Mouse (Mus musculus) forebrain, embryonic 16.5 days (tissue): ENCODE data around the gene Pecam1. TPM values are rescaled to one million over a fixed set of nuclear protein-coding genes. Genes with fewer than 3 reads are reported as not detected.
"Not testable (repeated sequence)": the region's sequence is repeated elsewhere in the genome, so short reads cannot be mapped to it uniquely, and the experiment has no call there.

Source experiments
- ATAC-seq: fragments of 200-750 bp; cut with Nextera tagmentation; 2 replicates; pipeline ENCODE4 v1.8.0; 2017; ENCODE audit warnings: mild to moderate bottlenecking, moderate library complexity
- H3K27ac ChIP-seq: fragments of 300-500 bp; sonication (generic); 2 replicates; pipeline ENCODE4 v1.5.1; 2014; ENCODE audit warnings: low read length, control low read depth
- H3K27me3 ChIP-seq: fragments of 300-500 bp; sonication (generic); replicated peaks from 2 replicates; pipeline ENCODE4 v1.6.1; 2014; ENCODE audit warnings: low read length; ENCODE audit not compliant: control insufficient read depth, insufficient read depth
- H3K36me3 ChIP-seq: fragments of 300-500 bp; sonication (generic); 2 replicates; pipeline ENCODE4 v1.6.1; 2014; ENCODE audit not compliant: control insufficient read depth, insufficient read depth
- H3K4me1 ChIP-seq: fragments of 300-500 bp; sonication (generic); replicated peaks from 2 replicates; pipeline ENCODE4 v1.6.1; 2014; ENCODE audit warnings: low read length; ENCODE audit not compliant: control insufficient read depth, insufficient read depth
- H3K4me2 ChIP-seq: fragments of 300-500 bp; sonication (generic); 2 replicates; pipeline ENCODE4 v1.6.1; 2014; ENCODE audit warnings: mild to moderate bottlenecking, low read length, control low read depth
- H3K4me3 ChIP-seq: fragments of 300-500 bp; sonication (generic); replicated peaks from 2 replicates; pipeline ENCODE4 v1.5.1; 2014; ENCODE audit warnings: mild to moderate bottlenecking, low read length, control low read depth
- H3K9ac ChIP-seq: fragments of 300-500 bp; sonication (generic); replicated peaks from 2 replicates; pipeline ENCODE4 v1.6.1; 2014; ENCODE audit warnings: low read depth, low read length, control low read depth
- H3K9me3 ChIP-seq: fragments of 300-500 bp; sonication (generic); 2 replicates; pipeline ENCODE4 v1.6.1; 2016; ENCODE audit warnings: low read length; ENCODE audit not compliant: control insufficient read depth
- WGBS: fragments of 180-500 bp; shearing (Covaris S2); extraction: QIAGEN DNeasy Blood & Tissue Kit; methylation state at CpG from one replicate; pipeline ENCODE4 v1.1.7; 2014; 5-methylcytosine and 5-hydroxymethylcytosine counted together
- polyA plus RNA-seq: library from polyadenylated mRNA; unstranded; fragments of >200 nt; fragmentation: Nextera tagmentation; extraction: Ambion mirVana; gene quantifications from 2 replicates; pipeline ENCODE4 v1.2.1, GENCODE M21; 2015

The Pecam1 gene
- polyA plus RNA-seq, 1 experiment from 2014 or later = 14.7 TPM

DNA sequence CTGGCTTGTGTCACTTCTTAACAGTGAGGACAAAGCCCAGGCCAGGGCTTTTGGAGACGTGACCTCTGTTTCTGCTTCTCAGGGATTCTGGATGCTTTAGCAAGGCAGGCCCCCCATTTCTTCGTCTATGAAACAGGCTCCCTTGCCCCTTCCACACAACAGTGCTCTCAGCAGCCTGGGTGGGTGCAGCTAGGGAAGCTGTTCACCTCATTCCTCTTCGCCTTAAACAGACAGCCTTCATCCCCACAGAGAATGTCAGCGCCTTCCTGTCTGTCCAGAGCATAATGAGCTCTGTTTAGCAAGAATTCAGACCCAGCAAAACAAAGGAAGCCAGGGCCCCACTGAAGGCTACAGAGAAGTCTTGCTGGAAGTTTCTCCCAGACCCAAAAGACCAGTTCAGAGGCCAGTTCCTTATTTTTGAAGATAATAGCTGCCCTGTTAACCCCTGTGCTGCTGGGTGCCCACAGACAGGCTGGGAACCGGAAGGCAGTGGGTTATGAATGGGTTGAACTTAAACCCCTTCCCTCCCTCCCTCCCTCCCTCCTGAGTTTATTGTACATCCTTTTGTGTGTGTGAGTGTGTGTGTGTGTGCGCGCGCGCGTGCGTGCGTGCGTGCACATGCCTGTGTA, 89.9 kb downstream of the Pecam1 start:
- Histone ChIP-seq H3K36me3 (no peaks in the 10 kb centered on the region), H3K9ac (no peak overlapping the region), H3K4me2 (no peak overlapping the region), H3K9me3 (no peaks in the 10 kb centered on the region), H3K4me1 (peaks cover 29% of the 10 kb centered on the region), H3K27ac (peak overlapping the region; percentile 41; the same call in 1 of the 2 replicates), H3K4me3 (no peak overlapping the region), H3K27me3 (no peaks in the 10 kb centered on the region)
- ATAC-seq = no peak
- 31% methylated on average over 13 of the region's 13 CpGs for WGBS

DNA sequence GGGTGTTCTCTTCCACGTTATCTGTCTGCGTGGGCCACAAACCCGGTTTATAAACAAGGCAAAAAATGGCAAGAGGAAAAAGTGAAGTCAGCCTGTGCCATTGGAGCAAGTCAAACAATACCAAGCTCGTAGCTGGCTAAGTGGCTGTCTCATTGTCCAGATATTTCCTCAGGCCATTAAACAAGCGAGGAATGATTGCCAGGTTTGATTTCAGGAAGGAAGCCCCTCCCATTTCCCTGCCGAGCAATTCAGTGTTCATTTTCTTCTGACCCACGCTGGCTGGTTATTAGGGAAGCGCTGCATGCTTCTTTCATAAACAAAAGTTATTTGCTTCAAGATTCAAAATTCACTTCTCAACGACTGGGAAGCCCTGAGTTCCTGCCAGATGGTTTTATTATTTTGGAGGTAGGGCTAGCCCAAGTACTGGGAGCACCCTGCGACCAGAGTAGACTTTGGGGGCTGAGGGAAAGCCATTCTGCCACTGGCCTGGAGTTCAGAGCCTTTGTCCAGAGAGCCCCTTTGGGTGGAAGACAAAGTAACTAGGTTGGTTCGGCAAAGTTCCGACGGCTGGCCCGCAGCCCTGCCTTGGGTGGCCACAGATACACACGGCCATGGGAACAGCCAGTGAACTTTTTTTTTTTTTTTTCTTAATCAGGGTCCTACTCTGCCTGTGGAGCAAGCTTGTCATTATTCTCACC, 90.7 kb downstream of the Pecam1 start:
- Histone ChIP-seq H3K27me3 (no peaks in the 10 kb centered on the region), H3K27ac (0 out of 2 replicates have a peak overlapping the region, but pooled peaks have one; percentile 22), H3K9ac (no peak overlapping the region), H3K9me3 (no peaks in the 10 kb centered on the region), H3K4me3 (no peak overlapping the region), H3K4me2 (no peak overlapping the region), H3K36me3 (no peaks in the 10 kb centered on the region), H3K4me1 (peaks cover 29% of the 10 kb centered on the region)
- WGBS = 24% methylated on average over 15 of the region's 15 CpGs
- no peak for ATAC-seq

DNA sequence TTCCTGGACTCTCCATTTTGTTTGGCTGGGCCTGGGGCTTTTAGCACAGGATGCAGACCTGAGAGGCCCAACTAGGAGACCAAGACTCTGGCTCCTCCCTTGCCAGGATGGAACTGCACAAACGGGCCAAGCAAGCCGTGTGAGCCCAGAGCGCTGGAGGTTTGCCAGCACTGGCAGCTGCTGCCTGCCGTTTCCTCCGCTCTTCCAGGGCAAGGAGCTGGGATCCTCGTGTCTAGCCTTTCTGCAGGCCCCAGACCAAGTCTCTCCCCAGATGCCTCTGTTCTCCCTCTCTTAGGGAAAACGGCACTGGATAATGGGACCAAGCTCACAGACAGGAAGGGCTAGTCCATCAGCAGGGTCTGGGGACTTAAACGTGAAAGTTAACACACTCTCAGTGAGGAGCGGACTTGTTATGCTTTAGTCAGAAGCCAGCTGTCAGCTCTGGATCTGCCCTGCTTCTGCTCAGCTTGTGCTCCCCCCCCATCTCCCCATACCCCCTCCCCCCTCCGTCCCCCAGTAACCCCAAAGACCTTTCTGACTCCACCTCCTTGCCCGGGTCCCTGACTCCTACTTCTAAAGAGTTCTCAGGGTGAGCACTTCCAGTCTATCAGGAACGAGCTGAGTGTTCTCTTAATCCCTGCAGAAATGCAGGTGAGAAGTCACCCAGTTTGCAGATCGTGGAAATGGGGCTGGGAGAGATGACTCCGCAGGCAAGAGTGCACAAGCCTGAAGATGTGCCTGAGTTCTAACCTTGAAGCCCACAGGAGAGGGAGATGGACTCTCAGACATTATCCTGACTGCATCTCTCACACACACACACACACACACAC, 92.2 kb downstream of the Pecam1 start:
- WGBS = 8% methylated on average over 14 of the region's 14 CpGs
- Histone ChIP-seq H3K9me3 (no peaks in the 10 kb centered on the region), H3K27ac (peak overlapping the region; percentile 70), H3K9ac (peak overlapping the region; percentile 0; the same call in 1 of the 2 replicates), H3K27me3 (no peaks in the 10 kb centered on the region), H3K4me3 (no peak overlapping the region), H3K4me2 (no peak overlapping the region), H3K36me3 (no peaks in the 10 kb centered on the region), H3K4me1 (peaks cover 29% of the 10 kb centered on the region)
- peak; percentile 92 for ATAC-seq

DNA sequence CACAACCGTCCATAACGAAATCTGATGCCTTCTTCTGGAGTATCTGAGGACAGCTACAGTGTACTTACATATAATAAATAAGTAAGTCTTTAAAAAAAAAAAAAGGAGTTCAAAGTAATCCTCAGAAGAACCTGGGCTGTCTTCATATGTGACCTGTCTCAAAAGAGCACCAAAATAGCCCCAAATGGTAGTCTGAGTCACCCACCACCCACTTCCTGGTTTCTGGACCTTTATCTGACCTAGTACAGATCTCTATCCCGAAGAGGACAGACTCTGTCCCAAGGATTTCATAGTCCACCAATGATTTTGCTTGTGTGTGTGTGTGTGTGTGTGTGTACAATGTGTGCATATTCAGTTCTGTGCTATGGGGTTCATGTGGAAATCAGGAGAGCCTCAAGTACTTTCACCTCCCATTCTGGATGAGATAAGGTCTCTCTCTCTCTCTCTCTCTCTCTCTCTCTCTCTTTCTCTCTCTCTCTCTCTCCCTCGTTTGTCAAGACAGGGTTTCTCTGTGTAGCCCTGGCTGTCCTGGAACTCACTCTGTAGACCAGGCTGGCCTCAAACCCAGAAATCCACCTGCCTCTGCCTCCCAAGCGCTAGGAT, 93.4 kb downstream of the Pecam1 start:
- H3K4me3 ChIP-seq, H3K27ac ChIP-seq, H3K9ac ChIP-seq, ATAC-seq, H3K36me3 ChIP-seq, H3K27me3 ChIP-seq, H3K9me3 ChIP-seq, H3K4me2 ChIP-seq: not testable (repeated sequence)
- WGBS = 87% methylated on average over 5 of the region's 5 CpGs
- H3K4me1 ChIP-seq = peaks cover 29% of the 10 kb centered on the region

DNA sequence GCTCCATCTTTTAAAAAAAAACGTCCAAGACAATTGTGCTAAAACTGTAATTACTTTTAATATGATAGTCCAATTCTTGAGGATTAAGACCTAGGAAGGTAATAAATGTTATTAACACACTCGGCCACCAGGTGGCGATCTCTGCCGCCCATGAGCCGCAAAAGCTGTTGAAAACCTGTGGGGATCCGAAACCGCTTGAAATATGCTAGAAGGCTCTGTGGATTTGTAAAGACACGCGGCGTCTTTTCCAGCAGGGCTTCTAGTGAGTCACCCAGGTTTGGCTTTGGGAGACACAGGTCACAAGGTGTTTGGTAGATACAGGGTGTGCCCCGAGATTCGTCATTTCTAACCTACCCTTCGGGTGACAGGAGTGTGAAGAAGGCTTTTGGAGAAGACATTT, 102.1 kb downstream of the Pecam1 start:
- H3K36me3 ChIP-seq = no peaks in the 10 kb centered on the region
- no peaks in the 10 kb centered on the region for H3K27me3 ChIP-seq
- no peak overlapping the region for H3K27ac ChIP-seq
- H3K9me3 ChIP-seq = no peaks in the 10 kb centered on the region
- ATAC-seq = no peak
- no peak overlapping the region for H3K4me2 ChIP-seq
- no peak overlapping the region for H3K9ac ChIP-seq
- no peaks in the 10 kb centered on the region for H3K4me1 ChIP-seq
- 26% methylated on average over 13 of the region's 13 CpGs for WGBS
- no peak overlapping the region for H3K4me3 ChIP-seq

DNA sequence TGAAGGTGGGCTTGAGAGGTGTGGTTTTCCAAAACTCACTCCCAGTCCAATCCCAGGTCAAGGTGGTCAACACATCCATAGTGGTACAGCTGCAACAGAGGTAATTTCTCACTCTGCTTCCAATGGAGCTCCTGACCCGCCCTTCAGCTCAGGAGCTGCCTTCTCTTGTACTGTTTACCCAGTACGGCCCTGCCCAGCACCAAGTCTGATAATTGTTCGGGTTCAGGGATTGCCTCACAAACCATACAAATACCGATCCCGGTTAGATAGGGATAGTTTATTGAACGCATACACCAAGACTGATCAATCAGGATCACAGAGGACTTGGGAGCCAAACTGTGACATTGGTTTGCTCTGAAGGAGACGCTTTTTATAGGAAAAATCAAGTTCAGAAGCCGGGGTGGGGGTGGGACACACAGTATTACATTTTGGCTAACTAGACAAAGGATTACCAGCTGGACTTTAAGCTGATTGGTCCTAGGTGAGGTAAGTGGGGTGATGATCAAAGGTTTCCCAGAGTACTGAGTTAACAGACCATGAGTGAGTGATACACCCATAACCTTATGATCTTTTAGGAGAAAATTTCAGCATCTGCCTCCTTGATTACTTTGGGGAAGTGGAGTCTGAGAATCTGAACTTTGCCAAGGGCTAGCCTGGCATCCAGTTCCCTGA, 107.3 kb downstream of the Pecam1 start:
- no peaks in the 10 kb centered on the region for H3K27me3 ChIP-seq
- H3K36me3 ChIP-seq = no peaks in the 10 kb centered on the region
- H3K9ac ChIP-seq = no peak overlapping the region
- no peak for ATAC-seq
- no peak overlapping the region for H3K4me2 ChIP-seq
- peaks cover 18% of the 10 kb centered on the region for H3K4me1 ChIP-seq
- H3K4me3 ChIP-seq = no peak overlapping the region
- H3K9me3 ChIP-seq = no peaks in the 10 kb centered on the region
- H3K27ac ChIP-seq = no peak overlapping the region
- 80% methylated on average over 8 of the region's 8 CpGs for WGBS

DNA sequence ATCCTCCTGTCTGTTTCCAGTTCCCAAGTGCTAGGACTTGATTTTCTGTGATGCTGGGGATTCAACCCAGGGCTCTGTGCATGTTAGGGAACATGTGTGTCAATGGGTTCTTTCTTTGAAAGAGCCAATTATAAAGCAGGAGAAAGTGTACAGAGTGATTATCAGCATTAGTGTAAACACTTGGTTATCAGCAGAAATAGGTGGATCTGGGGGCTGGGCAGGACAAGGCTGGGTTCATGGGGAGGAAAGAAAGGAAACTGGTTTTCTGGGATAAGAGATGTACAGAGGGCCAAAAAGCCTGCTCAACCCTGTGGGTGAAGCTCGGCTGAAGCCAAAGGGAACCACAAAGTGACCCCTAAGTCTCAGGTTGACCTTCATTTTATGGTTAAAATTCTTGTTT, 108.8 kb downstream of the Pecam1 start:
- Histone ChIP-seq H3K9ac (no peak overlapping the region), H3K4me2 (no peak overlapping the region), H3K27me3 (no peaks in the 10 kb centered on the region), H3K4me3 (no peak overlapping the region), H3K4me1 (peaks cover 18% of the 10 kb centered on the region), H3K27ac (no peak overlapping the region), H3K36me3 (no peaks in the 10 kb centered on the region), H3K9me3 (no peaks in the 10 kb centered on the region)
- ATAC-seq = no peak
- 100% methylated on average over 1 of the region's 1 CpGs for WGBS

DNA sequence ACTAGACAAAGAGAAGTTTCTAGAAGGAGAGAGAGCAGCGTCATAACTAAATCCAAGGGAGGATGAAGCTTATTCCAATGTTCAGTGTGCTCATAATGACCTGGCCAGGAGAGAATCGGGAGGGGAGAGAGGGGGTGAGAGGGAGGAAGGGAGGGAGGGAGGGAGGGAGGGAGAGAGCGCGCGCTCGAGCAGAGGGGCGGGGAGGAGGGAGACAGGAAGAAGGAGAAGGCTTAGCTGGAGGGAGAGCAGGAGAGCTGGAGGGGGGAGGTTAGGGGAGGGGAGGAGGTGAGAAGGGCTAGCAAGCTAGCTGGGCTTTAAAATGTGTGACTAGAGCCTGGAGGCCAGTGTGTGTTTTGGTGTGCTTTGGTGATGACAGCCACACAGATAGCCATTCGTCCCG, 110.4 kb downstream of the Pecam1 start:
- Histone ChIP-seq H3K27ac (no peak overlapping the region; the same call in 1 of the 2 replicates), H3K27me3 (no peaks in the 10 kb centered on the region), H3K4me2 (no peak overlapping the region), H3K9ac (no peak overlapping the region), H3K36me3 (no peaks in the 10 kb centered on the region), H3K4me1 (peaks cover 18% of the 10 kb centered on the region), H3K9me3 (no peaks in the 10 kb centered on the region), H3K4me3 (no peak overlapping the region)
- WGBS = 28% methylated on average over 9 of the region's 9 CpGs
- ATAC-seq = no peak
